Comparison of ENCODE assay signal across 31 mouse cellular contexts in genomic region chrX:70895554-70895953, GRCm38 (mm10).
"Had no signal": no experiment of that assay in that cellular context is flagged by ENCODE, and none has a peak within 500 bp of the region (broad histone marks: within the 10 kb centered on the region; RNA-seq: fewer than 3 reads in every experiment).

No protein-coding gene starts in this region.

- H3K4me1 ChIP-seq: limb, embryonic 10.5 days; limb, embryonic 12.5 days; limb, embryonic 13.5 days; limb, embryonic 15.5 days; liver, embryonic 12.5 days; liver, embryonic 13.5 days; liver, embryonic 15.5 days; lung, embryonic 15.5 days; megakaryocyte, embryonic 14.5 days; midbrain, embryonic 10.5 days; midbrain, embryonic 12.5 days; midbrain, embryonic 13.5 days; midbrain, embryonic 15.5 days; neural tube, embryonic 12.5 days; neural tube, embryonic 13.5 days had no signal

- H3K9ac ChIP-seq: limb, embryonic 12.5 days; limb, embryonic 13.5 days; limb, embryonic 15.5 days; liver, embryonic 12.5 days; liver, embryonic 13.5 days; liver, embryonic 14.5 days; liver, embryonic 15.5 days; liver, postnatal 0 days; lung, embryonic 14.5 days; lung, embryonic 15.5 days; midbrain, embryonic 12.5 days; midbrain, embryonic 13.5 days; midbrain, embryonic 15.5 days; neural tube, embryonic 12.5 days; neural tube, embryonic 13.5 days had no signal

- DNase-seq: left cerebral cortex, postnatal 4 days; liver; liver, embryonic 13.5 days; liver, postnatal 0 days; lung, adult 18-20 months; lung, adult 2 months; lung, embryonic 14.5 days; lung, postnatal 10 days; lung, postnatal 14 days; lung, postnatal 36 days; lung, postnatal 4 days; midbrain, embryonic 14.5 days had no signal

- H3K36me3 ChIP-seq: limb, embryonic 10.5 days; limb, embryonic 12.5 days; limb, embryonic 13.5 days; limb, embryonic 15.5 days; liver, embryonic 12.5 days; liver, embryonic 13.5 days; liver, embryonic 15.5 days; lung, embryonic 15.5 days; midbrain, embryonic 10.5 days; midbrain, embryonic 12.5 days; midbrain, embryonic 13.5 days; midbrain, embryonic 15.5 days; neural tube, embryonic 12.5 days; neural tube, embryonic 13.5 days had no signal

- H3K4me2 ChIP-seq: limb, embryonic 12.5 days; limb, embryonic 13.5 days; limb, embryonic 15.5 days; liver, embryonic 11.5 days; liver, embryonic 12.5 days; liver, embryonic 13.5 days; liver, embryonic 15.5 days; lung, embryonic 14.5 days; lung, embryonic 15.5 days; midbrain, embryonic 11.5 days; midbrain, embryonic 12.5 days; midbrain, embryonic 13.5 days; midbrain, embryonic 15.5 days; neural tube, embryonic 12.5 days; neural tube, embryonic 13.5 days had no signal

- H3K4me3 ChIP-seq: limb, embryonic 10.5 days; limb, embryonic 12.5 days; limb, embryonic 13.5 days; limb, embryonic 15.5 days; liver, embryonic 12.5 days; liver, embryonic 13.5 days; liver, embryonic 15.5 days; lung, embryonic 15.5 days; megakaryocyte, embryonic 14.5 days; midbrain, embryonic 10.5 days; midbrain, embryonic 12.5 days; midbrain, embryonic 13.5 days; midbrain, embryonic 15.5 days; myocyte; neural tube, embryonic 12.5 days; neural tube, embryonic 13.5 days had no signal

- H3K27ac ChIP-seq: limb, embryonic 10.5 days; limb, embryonic 12.5 days; limb, embryonic 13.5 days; limb, embryonic 15.5 days; liver, embryonic 12.5 days; liver, embryonic 13.5 days; liver, embryonic 14.5 days; liver, embryonic 15.5 days; lung, embryonic 15.5 days; macrophage; midbrain, embryonic 10.5 days; midbrain, embryonic 12.5 days; midbrain, embryonic 13.5 days; midbrain, embryonic 15.5 days; neural tube, embryonic 12.5 days; neural tube, embryonic 13.5 days had no signal

- H3K9me3 ChIP-seq: limb, embryonic 10.5 days; limb, embryonic 12.5 days; limb, embryonic 13.5 days; limb, embryonic 15.5 days; liver, embryonic 12.5 days; liver, embryonic 13.5 days; liver, embryonic 15.5 days; lung, embryonic 15.5 days; megakaryocyte, embryonic 14.5 days; midbrain, embryonic 10.5 days; midbrain, embryonic 12.5 days; midbrain, embryonic 13.5 days; midbrain, embryonic 15.5 days; neural tube, embryonic 12.5 days; neural tube, embryonic 13.5 days had no signal

- H3K27me3 ChIP-seq: limb, embryonic 13.5 days; limb, embryonic 15.5 days; liver, embryonic 12.5 days; liver, embryonic 13.5 days; liver, embryonic 15.5 days; lung, embryonic 15.5 days; midbrain, embryonic 12.5 days; midbrain, embryonic 13.5 days; midbrain, embryonic 15.5 days; neural tube, embryonic 12.5 days; neural tube, embryonic 13.5 days had no signal
